Mouse (Mus musculus): ENCODE results near the gene Tmem229b.

GRCm38 (mm10) chr12:79010569-79010968 is 3.1 kb upstream of the Tmem229b start:
- TF ChIP-seq EP300 (IDR thresholded peaks at IDR 0.05; ENCODE audit: insufficient read depth, low read depth, low read length) (no peak), CTCF (IDR thresholded peaks at IDR 0.05; ENCODE audit: low read depth, low read length) (no peak)

Measured in ES-Bruce4 (cell line).